Mouse (Mus musculus) heart, adult 11 months (tissue): Measurements from ENCODE around the gene Slc11a1.
"Not testable (repeated sequence)": the region's sequence is repeated elsewhere in the genome, so short reads cannot be mapped to it uniquely, and the experiment has no call there.

Experiments used
- DNase-seq: peaks from one replicate; pipeline ENCODE4 v3.0.0; 2022

The Slc11a1 gene

DNA sequence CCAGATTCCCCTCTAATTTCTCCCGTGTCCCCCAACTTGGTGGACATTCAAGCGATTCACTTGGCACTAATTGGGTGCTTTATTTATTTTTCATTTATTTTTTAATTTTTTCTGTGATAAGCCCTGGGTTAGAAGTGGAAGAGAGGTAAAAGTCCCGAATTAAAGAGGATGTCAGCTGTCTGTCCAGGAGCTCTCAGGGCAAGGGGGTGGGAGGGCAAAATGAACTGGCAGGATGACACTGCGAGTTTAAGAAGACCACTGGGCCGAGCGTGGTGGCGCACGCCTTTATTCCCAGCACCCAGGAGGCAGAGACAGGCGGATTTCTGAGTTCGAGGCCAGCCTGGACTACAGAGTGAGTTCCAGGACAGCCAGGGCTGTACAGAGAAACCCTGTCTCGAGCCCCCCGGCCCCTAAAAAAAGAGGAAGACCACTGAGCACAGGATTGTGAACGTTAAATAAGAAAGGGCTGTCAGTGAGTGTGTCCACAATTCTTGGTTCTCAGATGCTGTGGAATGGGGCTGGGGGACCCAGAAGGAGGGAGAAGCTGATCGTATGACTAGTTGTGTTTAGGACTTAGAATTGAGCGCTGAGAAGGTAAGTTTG is 12.5 kb downstream of the Slc11a1 start:
- DNase-seq, result peak; percentile 93

DNA sequence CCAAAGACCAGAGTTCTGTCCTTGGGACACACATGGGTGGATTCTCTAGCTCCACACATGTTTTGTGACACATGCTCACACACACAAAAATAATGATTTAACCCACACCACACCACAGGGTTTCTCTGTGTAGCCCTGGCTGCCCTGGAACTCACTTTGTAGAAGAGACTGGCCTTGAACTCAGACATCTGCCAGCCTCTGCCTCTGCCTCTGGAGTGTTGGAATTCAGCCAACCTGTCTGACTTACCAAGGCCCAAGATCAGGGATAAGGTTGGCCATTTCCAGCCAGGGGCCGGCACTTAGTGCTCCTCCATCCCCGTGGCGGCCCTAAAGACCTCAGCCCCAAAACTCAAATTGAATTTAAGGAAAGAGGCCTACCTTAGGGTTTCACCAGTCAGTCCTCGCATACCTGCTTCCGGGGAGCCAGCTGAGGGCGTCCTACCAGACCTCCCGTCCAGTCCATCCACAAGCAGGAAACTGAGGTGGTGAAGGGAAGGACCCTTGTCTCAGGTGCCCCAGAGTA is 13.5 kb downstream of the Slc11a1 start:
- peak; percentile 92 for DNase-seq

DNA sequence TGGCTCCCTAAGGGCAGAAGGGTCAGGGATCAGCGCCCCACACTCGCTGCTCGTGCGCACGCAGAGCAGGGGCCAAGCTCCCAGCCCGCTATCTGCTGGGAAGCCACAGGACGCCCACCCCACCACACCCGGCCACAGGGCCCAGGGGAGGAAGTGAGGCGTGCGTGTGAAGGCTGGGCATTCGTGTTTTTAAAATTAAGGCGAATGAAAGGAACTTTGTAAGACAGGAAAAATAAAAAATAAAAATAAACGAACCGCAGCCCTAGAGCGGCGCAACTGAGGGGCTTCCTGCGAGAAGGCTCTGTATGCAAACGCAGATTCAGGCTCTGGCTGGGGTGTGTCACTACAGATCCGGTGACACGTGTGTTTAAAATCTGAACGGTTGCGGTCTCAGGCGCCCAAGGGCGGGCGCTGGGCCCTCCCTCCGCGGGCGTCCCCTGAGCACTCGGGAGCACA is 14.9 kb downstream of the Slc11a1 start:
- DNase-seq, result peak; percentile 97

GRCm38 (mm10) chr1:74390287-74390906 is 15.4 kb downstream of the Slc11a1 start:
- DNase-seq, result peak; percentile 97

DNA sequence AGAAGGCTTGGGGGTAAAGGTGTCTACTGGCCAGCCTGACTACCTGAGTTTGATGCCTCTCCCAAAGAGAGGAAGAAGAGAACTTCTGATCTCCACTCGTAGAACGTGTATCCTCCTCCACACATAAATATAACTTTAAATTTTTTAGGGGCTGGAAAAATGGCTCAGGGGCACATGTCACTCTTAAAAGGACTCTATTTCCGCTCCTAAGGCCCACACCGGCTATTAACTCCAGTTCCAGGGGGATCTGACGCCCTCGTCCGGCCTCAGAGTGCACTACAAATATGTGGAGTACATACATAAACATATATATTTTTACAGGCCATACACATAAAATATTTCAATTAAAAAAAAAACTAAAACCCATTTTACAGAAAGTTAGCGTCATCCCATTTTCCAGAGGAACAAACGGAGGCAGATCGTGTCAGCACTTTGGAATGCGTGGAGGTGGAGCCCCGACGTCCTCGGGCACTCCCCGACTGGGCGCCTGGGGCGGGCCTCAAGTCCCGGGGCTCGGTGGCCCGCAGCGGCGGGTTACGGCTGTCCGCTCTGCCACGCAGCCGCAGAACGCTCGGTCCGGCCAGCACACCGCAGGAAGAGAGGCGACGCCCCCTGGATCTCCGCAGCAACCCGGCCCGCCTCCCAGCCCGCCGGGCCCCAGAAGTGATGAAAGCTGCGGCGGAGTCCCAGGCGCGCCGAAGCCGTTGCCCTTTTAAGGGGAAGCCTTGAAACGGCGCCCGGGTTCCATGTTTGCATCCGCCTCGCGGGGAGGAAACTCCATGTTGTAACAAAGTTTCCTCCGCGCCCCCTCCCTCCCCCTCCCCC is 16.1 kb downstream of the Slc11a1 start, which contains the start of gene Ctdsp1:
TSS of gene Ctdsp1 (plus strand) at position 586 of the 825 bp plus-strand sequence.
- DNase-seq, result peak; percentile 100

GRCm38 (mm10) chr1:74391844-74392441 is 16.9 kb downstream of the Slc11a1 start:
- peak; percentile 99 for DNase-seq

GRCm38 (mm10) chr1:74392446-74392994 is 17.5 kb downstream of the Slc11a1 start:
- DNase-seq, result peak; percentile 96

GRCm38 (mm10) chr1:74393010-74393409 is 18.0 kb downstream of the Slc11a1 start:
- peak; percentile 96 for DNase-seq

DNA sequence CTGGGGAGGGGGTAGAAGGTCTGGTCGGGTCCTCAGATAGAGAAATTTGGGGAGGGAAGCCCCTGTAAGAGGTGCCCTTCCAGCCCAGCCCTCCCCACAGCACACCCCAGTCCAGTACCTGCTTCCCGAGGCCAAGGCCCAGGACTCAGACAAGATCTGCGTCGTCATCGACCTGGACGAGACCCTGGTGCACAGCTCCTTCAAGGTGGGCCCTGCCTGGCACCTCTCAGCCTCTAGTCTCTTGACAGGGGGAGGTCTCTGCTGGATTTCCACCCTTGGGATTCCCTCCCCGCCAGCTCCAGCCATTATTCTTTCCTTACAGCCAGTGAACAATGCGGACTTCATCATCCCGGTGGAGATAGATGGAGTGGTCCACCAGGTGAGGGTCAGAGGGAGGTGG is 18.7 kb downstream of the Slc11a1 start:
- DNase-seq, result peak; percentile 95

DNA sequence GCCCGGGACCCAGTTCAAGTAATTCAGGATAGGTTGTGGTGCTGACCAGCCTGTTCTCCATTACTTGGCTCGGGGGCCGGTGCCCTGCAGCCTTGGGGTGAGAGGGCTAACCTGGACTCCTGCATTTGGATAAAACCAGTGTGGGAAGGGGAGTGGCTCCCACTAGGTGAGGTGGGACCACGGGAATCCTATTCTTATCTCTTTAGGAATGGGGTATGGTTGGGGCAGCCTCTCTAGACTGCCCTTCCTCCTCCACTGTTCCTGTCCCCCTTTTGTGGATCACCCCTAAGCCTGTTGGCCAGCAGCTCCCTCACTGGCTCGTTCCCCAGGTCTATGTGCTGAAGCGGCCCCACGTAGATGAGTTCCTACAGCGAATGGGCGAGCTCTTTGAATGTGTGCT is 19.3 kb downstream of the Slc11a1 start:
- peak; percentile 94 for DNase-seq

- DNase-seq, result peak; percentile 92
Observed at GRCm38 (mm10) chr1:74394858-74395257, 19.9 kb downstream of the Slc11a1 start.

DNA sequence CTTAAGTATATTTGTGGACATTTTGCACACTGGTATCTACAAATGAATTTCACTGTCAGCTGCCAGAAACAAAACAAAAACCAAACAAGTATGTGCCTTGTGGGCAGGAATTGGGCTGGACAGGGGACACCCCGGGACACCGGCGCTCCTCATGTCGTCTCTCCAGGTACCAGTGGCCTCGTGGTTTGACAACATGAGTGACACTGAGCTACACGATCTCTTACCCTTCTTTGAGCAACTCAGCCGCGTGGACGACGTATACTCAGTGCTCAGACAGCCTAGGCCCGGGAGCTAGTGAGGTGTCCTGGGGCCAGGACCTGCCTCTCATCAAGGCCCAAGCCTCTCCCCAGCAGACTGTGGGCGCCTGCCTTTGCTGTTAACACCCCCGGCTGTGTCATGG is 20.3 kb downstream of the Slc11a1 start:
- DNase-seq, result peak; percentile 93

DNA sequence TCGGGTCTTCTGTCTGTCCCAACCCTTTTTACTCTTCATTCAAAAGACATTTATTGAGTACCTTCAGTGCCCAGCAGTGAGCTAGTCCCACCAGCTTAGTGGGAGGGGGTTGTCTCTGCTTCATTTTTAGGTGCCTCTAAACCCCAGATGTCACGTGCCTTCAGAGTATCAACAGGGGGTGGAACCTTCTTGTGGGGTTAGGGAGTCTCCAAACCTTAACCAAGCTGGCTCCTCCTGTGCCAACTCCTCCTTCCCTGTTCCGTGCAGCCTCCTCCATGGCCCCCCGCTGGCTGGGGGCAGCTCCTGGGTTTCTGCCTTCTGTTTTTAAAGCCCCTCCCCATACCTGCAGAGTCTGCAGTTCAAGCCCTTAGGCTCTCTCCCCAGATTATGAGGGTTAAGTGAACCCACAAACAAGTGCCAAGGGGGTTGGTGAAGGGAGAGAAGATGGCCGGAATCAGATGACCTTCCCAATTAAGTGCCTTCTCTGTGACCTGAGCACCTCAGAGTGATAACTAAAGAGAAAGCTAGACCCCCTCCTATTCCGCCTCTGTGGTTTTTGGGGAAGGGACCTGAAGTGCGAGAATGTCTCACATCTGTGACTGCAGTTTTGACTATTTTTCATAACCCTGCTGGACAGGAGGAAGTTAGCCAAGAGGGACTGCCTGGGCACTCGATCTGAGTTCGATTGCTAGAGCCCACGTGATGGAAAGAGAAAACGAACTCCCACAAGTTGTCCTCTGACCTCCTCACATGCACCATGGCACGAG is 21.6 kb downstream of the Slc11a1 start:
- DNase-seq, result not testable (repeated sequence)

DNA sequence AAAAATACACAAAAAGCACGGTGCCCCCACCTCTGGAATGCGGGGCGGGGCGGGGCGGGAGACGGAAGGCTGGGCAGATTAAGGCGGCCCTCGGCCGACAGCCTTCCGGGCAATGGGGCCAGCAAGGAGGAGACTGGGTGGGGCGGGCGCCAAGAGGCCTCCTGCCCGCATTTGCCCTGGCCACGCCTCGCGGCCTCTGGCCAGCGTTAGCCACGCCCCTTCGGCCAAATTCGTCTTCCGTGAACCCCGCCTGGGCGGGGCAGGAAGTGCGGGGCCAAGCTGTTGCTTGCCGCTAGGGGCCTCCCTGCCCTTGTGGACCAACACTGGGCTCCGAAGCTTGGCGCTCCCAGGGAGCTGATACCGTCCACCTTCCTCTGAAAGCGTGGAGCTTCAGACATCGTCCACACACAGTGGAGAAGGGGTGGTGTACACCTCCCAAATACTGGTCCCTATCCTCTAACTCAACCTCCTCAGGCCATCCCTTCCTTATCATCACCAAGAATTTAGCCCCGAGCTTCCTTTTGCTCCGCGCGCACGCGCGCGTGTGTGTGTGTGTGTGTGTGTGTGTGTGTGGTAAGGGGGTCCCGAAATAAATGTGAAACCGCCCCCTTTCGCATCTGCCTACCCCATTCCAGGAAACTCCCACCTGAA is 22.4 kb downstream of the Slc11a1 start:
- DNase-seq, result peak; percentile 100

GRCm38 (mm10) chr1:74397919-74398451 is 23.0 kb downstream of the Slc11a1 start:
- peak; percentile 97 for DNase-seq

GRCm38 (mm10) chr1:74400531-74400930 is 25.5 kb downstream of the Slc11a1 start:
- no peak for DNase-seq

DNA sequence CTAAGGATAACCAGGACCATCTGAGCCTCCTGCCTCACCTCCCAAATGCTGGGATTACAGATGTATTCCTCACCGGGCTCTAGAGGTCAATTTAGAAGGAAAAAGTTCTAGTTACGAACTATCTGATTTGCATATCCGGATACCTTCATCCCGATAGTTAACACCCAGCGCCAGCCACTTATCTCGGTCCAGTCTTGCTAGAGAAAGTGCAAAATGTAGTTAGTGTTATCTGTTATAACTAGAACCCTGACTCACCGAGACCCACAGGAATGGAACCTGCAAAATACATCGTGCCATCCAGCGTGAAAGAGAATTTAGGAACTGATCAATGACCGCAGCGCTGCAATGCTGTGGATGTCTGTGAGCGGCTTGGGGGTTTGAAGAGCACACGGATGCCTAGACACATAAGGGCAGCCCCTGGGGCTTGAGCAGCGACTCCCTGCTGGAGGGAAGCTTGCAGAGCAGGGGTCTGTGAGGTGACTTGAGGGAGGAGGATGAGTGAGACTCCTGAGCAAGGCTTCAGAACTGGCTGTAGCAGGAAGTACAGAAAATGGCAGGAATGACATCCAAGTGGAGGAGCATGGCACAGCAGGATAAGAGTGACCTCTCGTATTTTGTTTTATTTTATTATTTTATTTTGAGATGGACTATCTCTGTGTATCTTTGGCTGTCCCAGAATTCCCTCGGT is 26.2 kb downstream of the Slc11a1 start:
- DNase-seq, result no peak

- no peak for DNase-seq
Observed at GRCm38 (mm10) chr1:74404206-74404605, 29.2 kb downstream of the Slc11a1 start.

- no peak for DNase-seq
Observed at GRCm38 (mm10) chr1:74408589-74409504, 33.9 kb downstream of the Slc11a1 start, which contains the start of gene Vil1. Vil1 (plus strand) TSS chr1:74409376.
